Mouse (Mus musculus): ENCODE data around the gene Coro7.

GRCm38 (mm10) chr16:4642937-4643336, 36.6 kb downstream of the Coro7 start:
- TF ChIP-seq POLR2A (IDR thresholded peaks at IDR 0.05; ENCODE audit: borderline replicate concordance, extremely low read depth, insufficient read depth, insufficient read length, poor library complexity, severe bottlenecking), result no peak
- TF ChIP-seq CTCF (IDR thresholded peaks at IDR 0.05; ENCODE audit: borderline replicate concordance, extremely low read depth, insufficient read depth, insufficient read length), result no peak

All from brain, embryonic 14.5 days (tissue).